Mouse (Mus musculus): ENCODE measurements around the gene Srsf7. TPM values are rescaled to one million over a fixed set of nuclear protein-coding genes. Genes with fewer than 3 reads are reported as not detected.
"Not testable (repeated sequence)": the region's sequence is repeated elsewhere in the genome, so short reads cannot be mapped to it uniquely, and the experiment has no call there.

The Srsf7 gene
- polyA plus RNA-seq, 1 experiment from 2014 or later = 178 TPM

- H3K9me3 ChIP-seq (replicated peaks; ENCODE audit: control insufficient read depth, low read length); H3K4me2 ChIP-seq (ENCODE audit: low read depth, low read length); H3K9ac ChIP-seq (ENCODE audit: low read depth, low read length); H3K36me3 ChIP-seq (ENCODE audit: control insufficient read depth, insufficient read depth); H3K27me3 ChIP-seq (ENCODE audit: control insufficient read depth, insufficient read depth, low read depth, low read length); ATAC-seq (ENCODE audit: low read depth); H3K4me3 ChIP-seq (ENCODE audit: low read depth, low read length); H3K27ac ChIP-seq (ENCODE audit: low read length); H3K4me1 ChIP-seq (ENCODE audit: control insufficient read depth, low read depth, low read length): not testable (repeated sequence)
- WGBS (ENCODE audit: insufficient replicate concordance) = 77% methylated on average over 3 of the region's 3 CpGs
These were observed 28.3 kb downstream of the Srsf7 start for GRCm38 (mm10) chr17:80178846-80179245.

- H3K4me2 ChIP-seq (ENCODE audit: low read depth, low read length) = no peak overlapping the region
- no peak for ATAC-seq (ENCODE audit: low read depth)
These were observed 31.1 kb downstream of the Srsf7 start for GRCm38 (mm10) chr17:80175966-80176365.

GRCm38 (mm10) chr17:80175386-80175739 is 31.7 kb downstream of the Srsf7 start:
- no peaks in the 10 kb centered on the region for H3K27me3 ChIP-seq (ENCODE audit: control insufficient read depth, insufficient read depth, low read depth, low read length)
- ATAC-seq (ENCODE audit: low read depth) = no peak
- H3K4me2 ChIP-seq (ENCODE audit: low read depth, low read length) = no peak overlapping the region
- H3K4me1 ChIP-seq (ENCODE audit: control insufficient read depth, low read depth, low read length) = no peaks in the 10 kb centered on the region
- H3K36me3 ChIP-seq (ENCODE audit: control insufficient read depth, insufficient read depth) = no peaks in the 10 kb centered on the region
- H3K9me3 ChIP-seq (replicated peaks; ENCODE audit: control insufficient read depth, low read length) = no peaks in the 10 kb centered on the region
- H3K9ac ChIP-seq (ENCODE audit: low read depth, low read length) = no peak overlapping the region
- H3K4me3 ChIP-seq (ENCODE audit: low read depth, low read length) = no peak overlapping the region
- 47% methylated on average over 4 of the region's 4 CpGs for WGBS (ENCODE audit: insufficient replicate concordance)
- H3K27ac ChIP-seq (ENCODE audit: low read length) = no peak overlapping the region

More at GRCm38 (mm10) chr17:80175966-80176365, 31.1 kb downstream of the Srsf7 start:
- Histone ChIP-seq H3K27me3 (ENCODE audit: control insufficient read depth, insufficient read depth, low read depth, low read length) (no peaks in the 10 kb centered on the region), H3K9me3 (replicated peaks; ENCODE audit: control insufficient read depth, low read length) (no peaks in the 10 kb centered on the region), H3K4me3 (ENCODE audit: low read depth, low read length) (no peak overlapping the region), H3K27ac (ENCODE audit: low read length) (no peak overlapping the region), H3K4me1 (ENCODE audit: control insufficient read depth, low read depth, low read length) (no peaks in the 10 kb centered on the region), H3K9ac (ENCODE audit: low read depth, low read length) (no peak overlapping the region), H3K36me3 (ENCODE audit: control insufficient read depth, insufficient read depth) (no peaks in the 10 kb centered on the region)
- 76% methylated on average over 3 of the region's 3 CpGs for WGBS (ENCODE audit: insufficient replicate concordance)

- WGBS (ENCODE audit: insufficient replicate concordance) = 64% methylated on average over 19 of the region's 19 CpGs
- Histone ChIP-seq H3K4me2 (ENCODE audit: low read depth, low read length) (no peak overlapping the region), H3K4me1 (ENCODE audit: control insufficient read depth, low read depth, low read length) (no peaks in the 10 kb centered on the region), H3K9ac (ENCODE audit: low read depth, low read length) (no peak overlapping the region), H3K27ac (ENCODE audit: low read length) (no peak overlapping the region), H3K36me3 (ENCODE audit: control insufficient read depth, insufficient read depth) (no peaks in the 10 kb centered on the region), H3K27me3 (ENCODE audit: control insufficient read depth, insufficient read depth, low read depth, low read length) (no peaks in the 10 kb centered on the region), H3K9me3 (replicated peaks; ENCODE audit: control insufficient read depth, low read length) (no peaks in the 10 kb centered on the region), H3K4me3 (ENCODE audit: low read depth, low read length) (no peak overlapping the region)
- ATAC-seq (ENCODE audit: low read depth) = 0 out of 2 replicates have a peak, but pooled peaks have one; percentile 19
These were observed 32.3 kb downstream of the Srsf7 start for GRCm38 (mm10) chr17:80174699-80175385.

- H3K4me2 ChIP-seq (ENCODE audit: low read depth, low read length) = no peak overlapping the region
- H3K4me1 ChIP-seq (ENCODE audit: control insufficient read depth, low read depth, low read length) = no peaks in the 10 kb centered on the region
- no peaks in the 10 kb centered on the region for H3K27me3 ChIP-seq (ENCODE audit: control insufficient read depth, insufficient read depth, low read depth, low read length)
- ATAC-seq (ENCODE audit: low read depth) = no peak
- no peaks in the 10 kb centered on the region for H3K36me3 ChIP-seq (ENCODE audit: control insufficient read depth, insufficient read depth)
- H3K4me3 ChIP-seq (ENCODE audit: low read depth, low read length) = no peak overlapping the region
- H3K9ac ChIP-seq (ENCODE audit: low read depth, low read length) = no peak overlapping the region
- no peak overlapping the region for H3K27ac ChIP-seq (ENCODE audit: low read length)
- no peaks in the 10 kb centered on the region for H3K9me3 ChIP-seq (replicated peaks; ENCODE audit: control insufficient read depth, low read length)
- WGBS (ENCODE audit: insufficient replicate concordance) = 50% methylated on average over 3 of the region's 3 CpGs
These were observed 33.0 kb downstream of the Srsf7 start for GRCm38 (mm10) chr17:80174146-80174545.

- 75% methylated on average over 2 of the region's 2 CpGs for WGBS (ENCODE audit: insufficient replicate concordance)
- Histone ChIP-seq H3K9ac (ENCODE audit: low read depth, low read length) (no peak overlapping the region), H3K4me3 (ENCODE audit: low read depth, low read length) (no peak overlapping the region), H3K27ac (ENCODE audit: low read length) (no peak overlapping the region), H3K9me3 (replicated peaks; ENCODE audit: control insufficient read depth, low read length) (no peaks in the 10 kb centered on the region), H3K36me3 (ENCODE audit: control insufficient read depth, insufficient read depth) (no peaks in the 10 kb centered on the region), H3K27me3 (ENCODE audit: control insufficient read depth, insufficient read depth, low read depth, low read length) (no peaks in the 10 kb centered on the region), H3K4me2 (ENCODE audit: low read depth, low read length) (no peak overlapping the region), H3K4me1 (ENCODE audit: control insufficient read depth, low read depth, low read length) (no peaks in the 10 kb centered on the region)
- ATAC-seq (ENCODE audit: low read depth) = no peak
These were observed 33.4 kb downstream of the Srsf7 start for GRCm38 (mm10) chr17:80173708-80174107.

- no peak for ATAC-seq (ENCODE audit: low read depth)
- Histone ChIP-seq H3K4me1 (ENCODE audit: control insufficient read depth, low read depth, low read length) (no peaks in the 10 kb centered on the region), H3K4me2 (ENCODE audit: low read depth, low read length) (no peak overlapping the region), H3K9ac (ENCODE audit: low read depth, low read length) (no peak overlapping the region), H3K4me3 (ENCODE audit: low read depth, low read length) (no peak overlapping the region), H3K27me3 (ENCODE audit: control insufficient read depth, insufficient read depth, low read depth, low read length) (no peaks in the 10 kb centered on the region), H3K9me3 (replicated peaks; ENCODE audit: control insufficient read depth, low read length) (no peaks in the 10 kb centered on the region), H3K36me3 (ENCODE audit: control insufficient read depth, insufficient read depth) (no peaks in the 10 kb centered on the region), H3K27ac (ENCODE audit: low read length) (no peak overlapping the region)
- WGBS (ENCODE audit: insufficient replicate concordance) = 60% methylated on average over 5 of the region's 5 CpGs
These were observed 34.3 kb downstream of the Srsf7 start for GRCm38 (mm10) chr17:80172761-80173160.

- WGBS (ENCODE audit: insufficient replicate concordance) = 66% methylated on average over 4 of the region's 4 CpGs
These were observed 35.2 kb downstream of the Srsf7 start for GRCm38 (mm10) chr17:80171948-80172347.

GRCm38 (mm10) chr17:80170951-80171350 is 36.2 kb downstream of the Srsf7 start:
- no peaks in the 10 kb centered on the region for H3K4me1 ChIP-seq (ENCODE audit: control insufficient read depth, low read depth, low read length)
- no peak for ATAC-seq (ENCODE audit: low read depth)
- no peak overlapping the region for H3K27ac ChIP-seq (ENCODE audit: low read length)
- no peaks in the 10 kb centered on the region for H3K36me3 ChIP-seq (ENCODE audit: control insufficient read depth, insufficient read depth)
- H3K9ac ChIP-seq (ENCODE audit: low read depth, low read length) = no peak overlapping the region
- no peaks in the 10 kb centered on the region for H3K9me3 ChIP-seq (replicated peaks; ENCODE audit: control insufficient read depth, low read length)
- H3K27me3 ChIP-seq (ENCODE audit: control insufficient read depth, insufficient read depth, low read depth, low read length) = no peaks in the 10 kb centered on the region
- H3K4me3 ChIP-seq (ENCODE audit: low read depth, low read length) = no peak overlapping the region
- no peak overlapping the region for H3K4me2 ChIP-seq (ENCODE audit: low read depth, low read length)
- 71% methylated on average over 7 of the region's 7 CpGs for WGBS (ENCODE audit: insufficient replicate concordance)

More at GRCm38 (mm10) chr17:80171948-80172347, 35.2 kb downstream of the Srsf7 start:
- no peak overlapping the region for H3K4me3 ChIP-seq (ENCODE audit: low read depth, low read length)
- no peaks in the 10 kb centered on the region for H3K9me3 ChIP-seq (replicated peaks; ENCODE audit: control insufficient read depth, low read length)
- no peak overlapping the region for H3K27ac ChIP-seq (ENCODE audit: low read length)
- H3K9ac ChIP-seq (ENCODE audit: low read depth, low read length) = no peak overlapping the region
- H3K27me3 ChIP-seq (ENCODE audit: control insufficient read depth, insufficient read depth, low read depth, low read length) = no peaks in the 10 kb centered on the region
- H3K4me2 ChIP-seq (ENCODE audit: low read depth, low read length) = no peak overlapping the region
- peak; percentile 58; the same call in 1 of the 2 replicates for ATAC-seq (ENCODE audit: low read depth)
- no peaks in the 10 kb centered on the region for H3K4me1 ChIP-seq (ENCODE audit: control insufficient read depth, low read depth, low read length)
- no peaks in the 10 kb centered on the region for H3K36me3 ChIP-seq (ENCODE audit: control insufficient read depth, insufficient read depth)
